Mouse (Mus musculus): Measurements from ENCODE around the gene Shld1. TPM values are rescaled to one million over a fixed set of nuclear protein-coding genes. Genes with fewer than 3 reads are reported as not detected.

Shld1 gene
- polyA plus RNA-seq, 1 experiment, result 5.7 TPM

GRCm38 (mm10) chr2:132657186-132657585, 29.5 kb upstream of the Shld1 start:
- Histone ChIP-seq H3K27ac (ENCODE audit: insufficient read depth, low read length) (no peak overlapping the region), H3K36me3 (ENCODE audit: control insufficient read depth, insufficient read depth, low read length, poor library complexity, severe bottlenecking) (no peaks in the 10 kb centered on the region)
- TF ChIP-seq EP300 (IDR thresholded peaks at IDR 0.05; ENCODE audit: insufficient read depth, low read depth, low read length) (no peak), POLR2A (IDR thresholded peaks at IDR 0.05; ENCODE audit: insufficient read depth, low read length) (no peak), CTCF (IDR thresholded peaks at IDR 0.05; ENCODE audit: low read depth, low read length) (no peak)

DNA sequence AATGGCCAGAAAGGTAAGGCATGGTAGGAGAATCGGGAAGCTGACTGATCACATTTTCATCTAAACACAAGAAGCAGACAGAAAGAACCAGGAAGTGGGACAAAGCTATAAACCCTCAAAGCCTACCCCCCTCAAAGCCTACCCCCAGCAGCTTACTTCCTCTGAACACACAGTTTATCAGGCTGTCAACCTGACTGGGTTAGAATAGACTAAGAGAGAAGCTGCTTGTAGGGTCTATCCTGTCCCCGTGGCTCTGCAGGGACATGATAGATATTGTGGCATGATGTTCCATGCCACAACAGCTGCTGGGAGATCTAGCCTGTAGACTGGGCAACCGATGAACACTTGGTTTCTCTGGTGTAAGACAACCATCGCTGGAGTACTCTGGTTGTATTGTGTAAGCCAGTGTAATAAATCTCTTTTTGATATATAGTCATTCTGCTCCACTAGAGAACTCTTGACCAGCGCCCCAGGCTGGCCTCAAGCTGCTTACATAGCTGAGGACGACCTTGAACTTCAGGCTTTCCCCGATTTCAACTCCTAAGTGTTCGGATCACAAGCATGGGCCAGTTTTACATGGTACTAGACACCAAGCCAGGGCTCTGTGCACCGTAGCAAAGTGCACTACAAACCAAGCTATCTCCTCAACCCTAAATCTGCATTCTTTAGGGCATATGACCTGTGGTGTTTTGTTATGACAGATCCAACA, 28.2 kb upstream of the Shld1 start:
- H3K4me1 ChIP-seq (ENCODE audit: control insufficient read depth, insufficient read depth, low read length), result no peaks in the 10 kb centered on the region
- no peaks in the 10 kb centered on the region for H3K36me3 ChIP-seq (ENCODE audit: control insufficient read depth, insufficient read depth, low read length, poor library complexity, severe bottlenecking)
- H3K9ac ChIP-seq (ENCODE audit: low read depth, poor library complexity, severe bottlenecking), result no peak overlapping the region
- H3K27ac ChIP-seq (ENCODE audit: insufficient read depth, low read length), result no peak overlapping the region
- no peak overlapping the region for H3K4me3 ChIP-seq (ENCODE audit: low read depth, low read length)
- TF ChIP-seq EP300 (IDR thresholded peaks at IDR 0.05; ENCODE audit: insufficient read depth, low read depth, low read length) (no peak), CTCF (IDR thresholded peaks at IDR 0.05; ENCODE audit: low read depth, low read length) (no peak), POLR2A (IDR thresholded peaks at IDR 0.05; ENCODE audit: insufficient read depth, low read length) (no peak)
- no peaks in the 10 kb centered on the region for H3K9me3 ChIP-seq (replicated peaks; ENCODE audit: control insufficient read depth, insufficient read depth, low read length, poor library complexity, severe bottlenecking)
- H3K27me3 ChIP-seq (ENCODE audit: control insufficient read depth, insufficient read depth, low read length, poor library complexity, severe bottlenecking), result no peaks in the 10 kb centered on the region

More at GRCm38 (mm10) chr2:132657186-132657585, 29.5 kb upstream of the Shld1 start:
- H3K4me1 ChIP-seq (ENCODE audit: control insufficient read depth, insufficient read depth, low read length), result peaks cover 1% of the 10 kb centered on the region
- no peaks in the 10 kb centered on the region for H3K9me3 ChIP-seq (replicated peaks; ENCODE audit: control insufficient read depth, insufficient read depth, low read length, poor library complexity, severe bottlenecking)
- no peak overlapping the region for H3K4me3 ChIP-seq (ENCODE audit: low read depth, low read length)
- no peaks in the 10 kb centered on the region for H3K27me3 ChIP-seq (ENCODE audit: control insufficient read depth, insufficient read depth, low read length, poor library complexity, severe bottlenecking)
- no peak overlapping the region for H3K9ac ChIP-seq (ENCODE audit: low read depth, poor library complexity, severe bottlenecking)

- H3K4me3 ChIP-seq (ENCODE audit: low read depth, low read length), result no peak overlapping the region
- no peak overlapping the region for H3K27ac ChIP-seq (ENCODE audit: insufficient read depth, low read length)
- H3K9ac ChIP-seq (ENCODE audit: low read depth, poor library complexity, severe bottlenecking), result no peak overlapping the region
- no peaks in the 10 kb centered on the region for H3K4me1 ChIP-seq (ENCODE audit: control insufficient read depth, insufficient read depth, low read length)
- H3K27me3 ChIP-seq (ENCODE audit: control insufficient read depth, insufficient read depth, low read length, poor library complexity, severe bottlenecking), result no peaks in the 10 kb centered on the region
- TF ChIP-seq POLR2A (IDR thresholded peaks at IDR 0.05; ENCODE audit: insufficient read depth, low read length), result no peak
- TF ChIP-seq CTCF (IDR thresholded peaks at IDR 0.05; ENCODE audit: low read depth, low read length), result no peak
- TF ChIP-seq EP300 (IDR thresholded peaks at IDR 0.05; ENCODE audit: insufficient read depth, low read depth, low read length), result no peak
- no peaks in the 10 kb centered on the region for H3K9me3 ChIP-seq (replicated peaks; ENCODE audit: control insufficient read depth, insufficient read depth, low read length, poor library complexity, severe bottlenecking)
- H3K36me3 ChIP-seq (ENCODE audit: control insufficient read depth, insufficient read depth, low read length, poor library complexity, severe bottlenecking), result no peaks in the 10 kb centered on the region
Measured at GRCm38 (mm10) chr2:132669091-132669490, 17.6 kb upstream of the Shld1 start.

DNA sequence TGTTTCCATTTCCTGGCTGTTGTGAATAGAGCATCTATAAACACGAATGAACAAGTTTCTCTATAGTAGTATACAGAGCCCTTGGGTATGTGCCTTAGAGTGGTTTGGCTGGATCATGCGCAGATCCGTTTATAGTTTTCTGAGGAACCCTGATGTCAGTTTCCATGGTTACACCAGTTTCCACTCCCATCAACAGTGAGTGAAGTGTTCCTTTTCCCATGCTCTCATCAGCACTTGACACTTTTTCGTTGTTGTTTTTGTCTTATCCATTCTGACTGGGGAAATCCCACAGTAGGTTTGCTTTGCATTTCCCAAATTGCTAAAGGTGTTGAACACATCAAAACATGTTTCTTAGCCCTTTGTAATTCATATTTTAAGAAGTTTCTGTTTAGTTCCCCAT, 16.4 kb upstream of the Shld1 start:
- Histone ChIP-seq H3K9me3 (replicated peaks; ENCODE audit: control insufficient read depth, insufficient read depth, low read length, poor library complexity, severe bottlenecking) (no peaks in the 10 kb centered on the region), H3K4me3 (ENCODE audit: low read depth, low read length) (no peak overlapping the region), H3K9ac (ENCODE audit: low read depth, poor library complexity, severe bottlenecking) (no peak overlapping the region), H3K36me3 (ENCODE audit: control insufficient read depth, insufficient read depth, low read length, poor library complexity, severe bottlenecking) (no peaks in the 10 kb centered on the region), H3K27ac (ENCODE audit: insufficient read depth, low read length) (no peak overlapping the region), H3K4me1 (ENCODE audit: control insufficient read depth, insufficient read depth, low read length) (no peaks in the 10 kb centered on the region), H3K27me3 (ENCODE audit: control insufficient read depth, insufficient read depth, low read length, poor library complexity, severe bottlenecking) (no peaks in the 10 kb centered on the region)
- TF ChIP-seq EP300 (IDR thresholded peaks at IDR 0.05; ENCODE audit: insufficient read depth, low read depth, low read length) (no peak), CTCF (IDR thresholded peaks at IDR 0.05; ENCODE audit: low read depth, low read length) (no peak), POLR2A (IDR thresholded peaks at IDR 0.05; ENCODE audit: insufficient read depth, low read length) (no peak)

- no peaks in the 10 kb centered on the region for H3K9me3 ChIP-seq (replicated peaks; ENCODE audit: control insufficient read depth, insufficient read depth, low read length, poor library complexity, severe bottlenecking)
- H3K4me3 ChIP-seq (ENCODE audit: low read depth, low read length), result no peak overlapping the region
- no peak overlapping the region for H3K27ac ChIP-seq (ENCODE audit: insufficient read depth, low read length)
- TF ChIP-seq POLR2A (IDR thresholded peaks at IDR 0.05; ENCODE audit: insufficient read depth, low read length) (no peak), CTCF (IDR thresholded peaks at IDR 0.05; ENCODE audit: low read depth, low read length) (no peak), EP300 (IDR thresholded peaks at IDR 0.05; ENCODE audit: insufficient read depth, low read depth, low read length) (no peak)
- no peaks in the 10 kb centered on the region for H3K27me3 ChIP-seq (ENCODE audit: control insufficient read depth, insufficient read depth, low read length, poor library complexity, severe bottlenecking)
- no peaks in the 10 kb centered on the region for H3K36me3 ChIP-seq (ENCODE audit: control insufficient read depth, insufficient read depth, low read length, poor library complexity, severe bottlenecking)
- H3K4me1 ChIP-seq (ENCODE audit: control insufficient read depth, insufficient read depth, low read length), result no peaks in the 10 kb centered on the region
- no peak overlapping the region for H3K9ac ChIP-seq (ENCODE audit: low read depth, poor library complexity, severe bottlenecking)
Measured at GRCm38 (mm10) chr2:132672121-132672520, 14.6 kb upstream of the Shld1 start.

GRCm38 (mm10) chr2:132676111-132676510, 10.6 kb upstream of the Shld1 start:
- no peaks in the 10 kb centered on the region for H3K36me3 ChIP-seq (ENCODE audit: control insufficient read depth, insufficient read depth, low read length, poor library complexity, severe bottlenecking)
- no peak overlapping the region for H3K27ac ChIP-seq (ENCODE audit: insufficient read depth, low read length)
- no peaks in the 10 kb centered on the region for H3K4me1 ChIP-seq (ENCODE audit: control insufficient read depth, insufficient read depth, low read length)
- no peaks in the 10 kb centered on the region for H3K27me3 ChIP-seq (ENCODE audit: control insufficient read depth, insufficient read depth, low read length, poor library complexity, severe bottlenecking)
- H3K4me3 ChIP-seq (ENCODE audit: low read depth, low read length), result no peak overlapping the region
- H3K9ac ChIP-seq (ENCODE audit: low read depth, poor library complexity, severe bottlenecking), result no peak overlapping the region
- TF ChIP-seq CTCF (IDR thresholded peaks at IDR 0.05; ENCODE audit: low read depth, low read length), result no peak
- H3K9me3 ChIP-seq (replicated peaks; ENCODE audit: control insufficient read depth, insufficient read depth, low read length, poor library complexity, severe bottlenecking), result no peaks in the 10 kb centered on the region

Measured in ES-Bruce4 (cell line).